Mouse (Mus musculus) kidney, postnatal 0 days (tissue): ENCODE data around the gene Pip5k1a. TPM values are rescaled to one million over a fixed set of nuclear protein-coding genes. Genes with fewer than 3 reads are reported as not detected.

Source experiments
- ATAC-seq: fragments of 200-750 bp; cut with Nextera tagmentation; replicated peaks from 2 replicates; pipeline ENCODE4 v1.8.0; 2017; ENCODE audit warnings: low read depth, moderate number of reproducible peaks, moderate TSS enrichment, moderate library complexity; ENCODE audit not compliant: low FRiP score
- DNase-seq: peaks from one replicate; pipeline ENCODE4 v3.0.0-alpha.2; 2016; ENCODE audit warnings: low spot score
- H3K27ac ChIP-seq: fragments of 300-500 bp; sonication (generic); 2 replicates; pipeline ENCODE4 v1.5.1; 2014; ENCODE audit warnings: mild to moderate bottlenecking
- H3K27me3 ChIP-seq: fragments of 300-500 bp; sonication (generic); 2 replicates; pipeline ENCODE4 v1.6.1; 2014; ENCODE audit warnings: low read length, mixed read lengths; ENCODE audit not compliant: insufficient read depth
- H3K36me3 ChIP-seq: fragments of 300-500 bp; sonication (generic); 2 replicates; pipeline ENCODE4 v1.6.1; 2014; ENCODE audit warnings: low read length, mixed read lengths; ENCODE audit not compliant: insufficient read depth
- H3K4me1 ChIP-seq: fragments of 300-500 bp; sonication (generic); replicated peaks from 2 replicates; pipeline ENCODE4 v1.6.1; 2014; ENCODE audit warnings: antibody characterized with exemption, low read length, mixed read lengths; ENCODE audit not compliant: insufficient read depth
- H3K4me2 ChIP-seq: fragments of 300-500 bp; sonication (generic); 2 replicates; pipeline ENCODE4 v1.6.1; 2014; ENCODE audit warnings: mild to moderate bottlenecking, low read length, moderate library complexity, mixed read lengths
- H3K4me3 ChIP-seq: fragments of 300-500 bp; sonication (generic); replicated peaks from 2 replicates; pipeline ENCODE4 v1.5.1; 2014; ENCODE audit warnings: low read depth, low read length
- H3K9ac ChIP-seq: fragments of 300-500 bp; sonication (generic); 2 replicates; pipeline ENCODE4 v1.6.1; 2014; ENCODE audit warnings: low read depth, low read length
- H3K9me3 ChIP-seq: fragments of 300-500 bp; sonication (generic); replicated peaks from 2 replicates; pipeline ENCODE4 v1.6.1; 2016; ENCODE audit warnings: low read length, inconsistent platforms, mixed read lengths
- CTCF ChIP-seq: IDR thresholded peaks from 2 replicates; pipeline ENCODE4 v1.5.1; 2016; ENCODE audit warnings: antibody characterized with exemption, low read depth, mild to moderate bottlenecking, moderate library complexity
- WGBS: fragments of 180-500 bp; shearing (Covaris S2); extraction: QIAGEN DNeasy Blood & Tissue Kit; methylation state at CpG from one replicate; pipeline ENCODE4 v1.1.7; 2014; 5-methylcytosine and 5-hydroxymethylcytosine counted together
- polyA plus RNA-seq: library from polyadenylated mRNA; unstranded; fragments of >200 nt; fragmentation: Nextera tagmentation; extraction: Ambion mirVana; gene quantifications from 2 replicates; pipeline ENCODE4 v1.2.1, GENCODE M21; 2015

Gene Pip5k1a
- 17.8 and 19.8 TPM in 2 replicates for polyA plus RNA-seq

DNA sequence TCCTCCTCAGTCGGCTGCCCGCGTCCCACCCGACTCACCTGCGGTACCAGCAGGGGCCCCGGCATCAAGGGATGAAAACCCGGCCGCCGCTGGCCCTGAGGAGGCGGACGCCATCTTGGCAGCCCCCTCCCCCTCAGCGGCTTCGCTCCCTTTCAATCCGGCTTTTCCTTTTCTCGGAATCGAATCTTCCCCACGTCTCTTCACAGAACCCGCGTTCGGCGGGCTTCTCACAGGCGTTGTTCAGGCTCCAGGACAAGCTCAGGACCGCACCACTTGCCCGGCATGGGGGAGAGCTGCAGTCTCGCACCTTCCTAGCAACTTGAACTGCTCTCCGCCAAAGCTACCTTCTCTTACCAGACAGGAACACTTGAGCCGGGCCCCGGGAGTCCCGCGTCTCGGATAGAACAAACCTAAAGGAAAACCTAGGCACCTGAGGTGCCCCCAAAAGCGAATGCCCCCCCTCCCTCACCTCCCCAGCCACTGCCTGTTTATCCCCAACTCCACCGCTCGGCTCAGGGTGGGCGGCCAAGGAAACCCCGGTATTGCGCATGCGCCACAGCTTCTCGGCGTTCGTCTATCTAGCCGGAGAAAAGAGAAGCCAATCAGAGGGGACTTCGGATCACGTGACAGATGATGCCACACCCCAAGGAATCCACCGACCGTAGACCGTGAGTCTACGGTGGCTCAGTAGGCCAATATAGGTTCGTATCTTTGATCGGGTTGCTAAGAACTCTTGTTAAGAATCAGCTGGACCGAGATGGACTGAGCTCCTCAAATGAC is at the start of gene Pip5k1a:
Gene Pip5k1a (minus strand): TSS at position 593 of the 780 bp plus-strand sequence.
- H3K9ac ChIP-seq, result peak within 1 kb of the TSS; percentile 73
- peak; percentile 92 for ATAC-seq
- H3K36me3 ChIP-seq, result no peaks in the 10 kb centered on the region
- peak within 1 kb of the TSS; percentile 83 for H3K27ac ChIP-seq
- under 1% methylated on average over 51 of the region's 51 CpGs for WGBS
- TF ChIP-seq CTCF, result no peak; the same call in 1 of the 2 replicates
- H3K27me3 ChIP-seq, result no peaks in the 10 kb centered on the region
- peak; percentile 100 for DNase-seq
- H3K9me3 ChIP-seq, result no peaks in the 10 kb centered on the region
- peak within 1 kb of the TSS; percentile 69 for H3K4me2 ChIP-seq
- H3K4me3 ChIP-seq, result peak within 1 kb of the TSS; percentile 73
- H3K4me1 ChIP-seq, result 0 out of 2 replicates have a peak, but pooled peaks cover 5% of the 10 kb centered on the region

DNA sequence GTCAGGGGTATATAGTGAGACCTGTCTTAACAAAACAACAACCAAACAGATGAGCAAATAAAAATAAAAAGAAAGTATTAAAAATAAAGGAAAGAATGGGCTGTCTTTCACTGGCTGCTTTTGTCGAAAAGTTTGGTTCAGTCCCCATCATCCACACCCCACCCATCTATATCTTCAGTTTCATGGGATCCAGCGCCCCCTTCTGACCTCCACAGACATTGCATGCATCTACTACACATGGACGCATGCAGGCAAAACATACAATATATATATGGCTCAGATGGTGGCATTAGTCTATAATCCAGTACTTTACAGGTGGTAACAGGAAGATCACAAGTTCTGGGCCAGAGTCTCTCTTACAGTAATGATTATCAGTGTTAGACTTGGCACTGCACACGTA is 47.1 kb upstream of the Pip5k1a start:
- no peak overlapping the region for H3K4me3 ChIP-seq
- ATAC-seq (no peak), DNase-seq (no peak)
- WGBS, result 49% methylated on average over 4 of the region's 4 CpGs
- peak; percentile 66 for TF ChIP-seq CTCF
- no peaks in the 10 kb centered on the region for H3K9me3 ChIP-seq
- H3K27me3 ChIP-seq, result no peaks in the 10 kb centered on the region
- no peaks in the 10 kb centered on the region for H3K36me3 ChIP-seq
- H3K4me1 ChIP-seq, result no peaks in the 10 kb centered on the region
- H3K9ac ChIP-seq, result no peak overlapping the region
- H3K27ac ChIP-seq, result no peak overlapping the region
- H3K4me2 ChIP-seq, result no peak overlapping the region

DNA sequence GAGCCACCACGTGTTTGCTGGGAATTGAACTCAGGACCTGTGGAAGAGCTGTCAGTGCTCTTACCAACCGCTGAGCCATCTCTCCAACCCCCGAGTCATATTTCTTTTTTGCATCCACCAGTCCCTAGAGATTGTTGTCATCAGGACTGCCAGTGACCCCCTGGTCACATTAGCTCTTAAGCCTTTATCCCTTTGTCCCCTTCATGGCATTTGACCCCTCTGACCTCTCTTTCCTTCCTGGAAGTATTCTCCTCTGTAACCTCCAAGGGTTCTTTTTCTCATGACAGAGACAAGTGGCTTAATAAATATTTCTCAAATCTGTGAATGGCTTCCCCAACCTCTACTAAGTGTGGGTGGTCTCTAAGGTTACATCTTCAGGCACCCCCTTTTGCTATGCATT is 41.2 kb upstream of the Pip5k1a start:
- Histone ChIP-seq H3K27ac (no peak overlapping the region), H3K4me2 (no peak overlapping the region), H3K4me3 (no peak overlapping the region), H3K36me3 (no peaks in the 10 kb centered on the region), H3K9ac (no peak overlapping the region), H3K4me1 (no peaks in the 10 kb centered on the region), H3K9me3 (no peaks in the 10 kb centered on the region), H3K27me3 (no peaks in the 10 kb centered on the region)
- WGBS, result 45% methylated on average over 3 of the region's 3 CpGs
- DNase-seq (no peak), ATAC-seq (no peak)
- no peak for TF ChIP-seq CTCF

DNA sequence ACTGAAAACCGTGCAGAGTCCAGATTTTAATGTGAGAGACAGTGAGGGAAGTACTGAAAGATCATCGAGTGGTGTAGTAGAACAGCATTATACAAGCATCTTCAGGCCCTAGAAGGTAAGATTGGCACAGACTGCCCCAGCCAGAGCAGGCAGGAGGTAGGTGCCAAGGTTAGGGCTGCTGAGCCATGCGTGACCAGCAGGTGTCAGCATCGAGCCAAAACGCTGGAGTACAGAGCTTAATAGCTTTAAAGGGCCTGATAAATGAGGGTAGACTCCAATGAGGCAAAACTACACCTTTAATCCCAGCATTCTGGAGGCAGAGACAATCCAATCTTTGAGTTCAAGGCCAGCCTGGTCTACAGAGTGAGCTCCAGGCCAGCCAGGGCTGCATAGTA is 35.9 kb upstream of the Pip5k1a start:
- Histone ChIP-seq H3K4me2 (no peak overlapping the region), H3K27me3 (no peaks in the 10 kb centered on the region), H3K27ac (no peak overlapping the region), H3K9me3 (no peaks in the 10 kb centered on the region), H3K4me1 (no peaks in the 10 kb centered on the region), H3K36me3 (peaks cover 7% of the 10 kb centered on the region), H3K9ac (no peak overlapping the region), H3K4me3 (no peak overlapping the region)
- TF ChIP-seq CTCF, result peak; percentile 94
- ATAC-seq (peak; percentile 52; the same call in 1 of the 2 replicates), DNase-seq (peak; percentile 87)
- WGBS, result 9% methylated on average over 5 of the region's 5 CpGs

DNA sequence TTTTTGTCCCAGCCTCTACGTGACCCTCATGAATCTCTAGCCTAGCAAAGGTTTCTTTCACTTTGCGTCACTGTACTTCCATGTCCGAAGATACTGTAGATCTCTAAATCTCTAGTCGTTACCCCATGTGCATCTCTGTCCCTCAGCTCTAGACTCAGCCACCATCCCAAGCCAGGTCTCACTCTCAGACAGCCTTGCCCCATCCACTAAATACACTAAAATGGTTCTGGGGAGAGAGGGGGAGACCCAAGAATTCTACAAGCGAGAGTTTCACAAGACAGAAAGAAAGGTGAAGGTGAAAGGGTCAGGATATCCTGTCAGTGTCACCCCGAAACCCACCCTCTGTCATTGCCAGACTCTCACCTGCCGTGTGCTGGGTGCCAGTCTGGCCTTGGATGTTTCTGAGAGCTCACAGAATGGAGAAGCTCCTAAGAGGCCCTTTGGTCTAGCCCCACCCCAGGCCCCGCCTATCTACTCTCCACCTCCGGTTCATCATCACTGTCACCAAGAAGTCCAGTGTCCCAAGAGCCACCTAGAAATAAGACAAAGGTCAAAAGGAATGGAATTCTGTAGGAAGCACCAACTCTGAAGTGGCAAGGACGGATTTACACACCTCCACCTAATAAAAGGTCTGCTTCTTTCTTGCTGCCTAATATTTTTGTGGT is 35.4 kb upstream of the Pip5k1a start, which contains the start of gene Tnfaip8l2:
Gene Tnfaip8l2 (minus strand): TSS at position 409 of the 665 bp plus-strand sequence.
- DNase-seq, result no peak
- no peak within 1 kb of the TSS for H3K9ac ChIP-seq
- WGBS, result 86% methylated on average over 10 of the region's 10 CpGs
- peaks cover 7% of the 10 kb centered on the region for H3K36me3 ChIP-seq
- no peak within 1 kb of the TSS for H3K4me2 ChIP-seq
- no peak within 1 kb of the TSS for H3K4me3 ChIP-seq
- no peaks in the 10 kb centered on the region for H3K27me3 ChIP-seq
- no peak for TF ChIP-seq CTCF
- H3K4me1 ChIP-seq, result no peaks in the 10 kb centered on the region
- no peaks in the 10 kb centered on the region for H3K9me3 ChIP-seq
- no peak within 1 kb of the TSS for H3K27ac ChIP-seq
- no peak for ATAC-seq

DNA sequence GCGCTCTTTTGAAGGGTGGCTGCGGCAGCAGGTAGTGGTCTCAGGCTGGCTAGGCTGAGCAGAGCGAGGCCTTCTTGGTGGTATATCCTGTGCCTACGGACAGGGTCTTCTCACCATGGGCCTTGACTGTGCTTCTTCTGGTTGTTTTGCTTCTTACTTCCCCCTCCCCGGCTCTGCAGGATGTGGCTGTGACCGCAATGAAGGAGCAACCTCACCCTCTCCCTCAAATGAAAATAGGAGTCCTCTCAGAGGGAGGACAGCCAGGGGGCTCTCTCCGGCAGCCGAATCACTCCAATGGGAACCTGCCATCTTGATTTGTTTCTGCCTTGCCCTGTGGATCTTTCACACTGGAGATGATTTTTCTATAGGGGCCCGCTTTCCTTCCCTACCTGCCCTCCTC is 34.7 kb upstream of the Pip5k1a start:
- Histone ChIP-seq H3K27me3 (no peaks in the 10 kb centered on the region), H3K4me1 (no peaks in the 10 kb centered on the region), H3K9ac (no peak overlapping the region), H3K4me3 (no peak overlapping the region), H3K36me3 (peaks cover 7% of the 10 kb centered on the region), H3K9me3 (no peaks in the 10 kb centered on the region), H3K27ac (no peak overlapping the region), H3K4me2 (no peak overlapping the region)
- DNase-seq (no peak), ATAC-seq (no peak)
- 94% methylated on average over 9 of the region's 9 CpGs for WGBS
- no peak for TF ChIP-seq CTCF
